11 mouse cellular contexts compared by ENCODE assay signal in the genomic region with DNA sequence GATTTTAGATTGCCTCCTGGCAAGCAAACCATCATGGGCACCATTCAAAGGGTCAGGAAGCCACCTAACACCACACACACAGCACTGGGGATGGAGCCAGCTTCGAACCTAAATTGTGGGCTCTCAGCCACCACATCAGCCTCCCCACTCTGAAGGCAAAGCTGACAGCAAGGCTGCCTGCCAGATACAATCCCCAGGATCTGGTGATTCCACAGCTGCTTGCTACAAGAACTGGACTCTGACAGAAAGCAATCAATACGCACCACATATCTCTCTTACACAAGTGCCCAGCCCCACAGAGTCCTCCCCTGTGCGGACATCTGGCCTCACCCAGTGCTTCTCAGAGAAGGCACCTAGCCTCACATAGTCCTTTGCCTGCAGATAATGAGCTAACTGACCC. TPM values are rescaled to one million over a fixed set of nuclear protein-coding genes. Genes with fewer than 3 reads are reported as not detected.
A peak's percentile ranks its signal among the peaks of the same experiment; 100 is the strongest.
DNase-seq lines count a peak whose midpoint lies in the region; ATAC-seq and TF ChIP-seq lines count a peak whose summit lies in the region.
"Had no signal": no experiment of that assay in that cellular context is flagged by ENCODE, and none has a peak within 500 bp of the region (broad histone marks: within the 10 kb centered on the region; RNA-seq: fewer than 3 reads in every experiment).

No protein-coding gene starts in this region.

- no peak for DNase-seq in heart, postnatal 14 days
- DNase-seq in stomach, postnatal 0 days (ENCODE audit: low spot score), result no peak
- no peak for DNase-seq in layer of hippocampus, adult 8-10 months (ENCODE audit: low spot score in 2 of 2)
- DNase-seq in cerebellum, adult 9-11 months, result no peak
- DNase-seq: kidney, postnatal 36 days; lung, postnatal 10 days had no signal

- peak overlapping the region; percentile 9; the same call in 1 of the 2 replicates for H3K9ac ChIP-seq in heart, embryonic 12.5 days
- H3K9ac ChIP-seq in stomach, embryonic 14.5 days (replicated peaks; ENCODE audit: low read depth, low read length), result no peak overlapping the region
- H3K9ac ChIP-seq in stomach, postnatal 0 days (ENCODE audit: low read length), result no peak overlapping the region
- peak overlapping the region; percentile 2; the same call in 1 of the 2 replicates for H3K9ac ChIP-seq in intestine, embryonic 16.5 days (ENCODE audit: low read depth, low read length)
- H3K9ac ChIP-seq: hindbrain, embryonic 15.5 days had no signal

- TF ChIP-seq EP300 in stomach, postnatal 0 days (optimal IDR thresholded peaks at IDR 0.05), result no peak

- intact Hi-C loops in heart, postnatal 14 days (cut with DNase I), result no loop called here

- H3K27ac ChIP-seq in heart, embryonic 12.5 days (ENCODE audit: poor library complexity, severe bottlenecking), result peak overlapping the region; percentile 88
- peak overlapping the region; percentile 22; the same call in 1 of the 2 replicates for H3K27ac ChIP-seq in stomach, embryonic 14.5 days (ENCODE audit: low read length)
- H3K27ac ChIP-seq in stomach, postnatal 0 days (replicated peaks), result no peak overlapping the region
- peak overlapping the region; percentile 11; the same call in 1 of the 2 replicates for H3K27ac ChIP-seq in intestine, embryonic 16.5 days (ENCODE audit: low read length)
- H3K27ac ChIP-seq: hindbrain, embryonic 15.5 days had no signal

- 8% methylated on average over 3 of the region's 3 CpGs for WGBS in heart, embryonic 12.5 days
- WGBS in stomach, embryonic 14.5 days, result 52% methylated on average over 3 of the region's 3 CpGs
- 36% methylated on average over 3 of the region's 3 CpGs for WGBS in stomach, postnatal 0 days
- 46% methylated on average over 3 of the region's 3 CpGs for WGBS in intestine, embryonic 16.5 days

- peaks cover 93% of the 10 kb centered on the region for H3K4me1 ChIP-seq in heart, embryonic 12.5 days (replicated peaks)
- H3K4me1 ChIP-seq in stomach, embryonic 14.5 days (ENCODE audit: control insufficient read depth, insufficient read depth, low read length), result peaks cover 16% of the 10 kb centered on the region
- no peaks in the 10 kb centered on the region for H3K4me1 ChIP-seq in stomach, postnatal 0 days (replicated peaks; ENCODE audit: control insufficient read depth, insufficient read depth)
- H3K4me1 ChIP-seq in intestine, embryonic 16.5 days (ENCODE audit: control insufficient read depth, insufficient read depth, low read length), result peaks cover 32% of the 10 kb centered on the region
- H3K4me1 ChIP-seq: hindbrain, embryonic 15.5 days had no signal

- H3K4me2 ChIP-seq in heart, embryonic 12.5 days, result peak overlapping the region; percentile 55
- H3K4me2 ChIP-seq in stomach, embryonic 14.5 days (replicated peaks; ENCODE audit: low read depth, low read length), result no peak overlapping the region
- H3K4me2 ChIP-seq in stomach, postnatal 0 days (replicated peaks; ENCODE audit: low read depth), result no peak overlapping the region
- no peak overlapping the region for H3K4me2 ChIP-seq in intestine, embryonic 16.5 days (ENCODE audit: low read depth, low read length)
- H3K4me2 ChIP-seq in myocyte (ENCODE audit: low read depth), result peak overlapping the region; percentile 8
- H3K4me2 ChIP-seq: hindbrain, embryonic 15.5 days had no signal

- TF ChIP-seq POLR2A in myocyte (IDR thresholded peaks at IDR 0.05; ENCODE audit: insufficient read length, low read depth), result no peak

- H3K27me3 ChIP-seq in heart, embryonic 12.5 days (replicated peaks), result no peaks in the 10 kb centered on the region
- H3K27me3 ChIP-seq in stomach, embryonic 14.5 days (ENCODE audit: control insufficient read depth, insufficient read depth, low read length), result no peaks in the 10 kb centered on the region
- H3K27me3 ChIP-seq in stomach, postnatal 0 days (ENCODE audit: control insufficient read depth, insufficient read depth, low read length), result no peaks in the 10 kb centered on the region
- H3K27me3 ChIP-seq in intestine, embryonic 16.5 days (replicated peaks; ENCODE audit: control insufficient read depth, insufficient read depth, low read length), result no peaks in the 10 kb centered on the region
- no peaks in the 10 kb centered on the region for H3K27me3 ChIP-seq in myocyte (ENCODE audit: control insufficient read depth, insufficient read depth, insufficient read length)

- no peak overlapping the region for H3K4me3 ChIP-seq in heart, embryonic 12.5 days
- no peak overlapping the region for H3K4me3 ChIP-seq in stomach, embryonic 14.5 days (ENCODE audit: low read depth, low read length)
- H3K4me3 ChIP-seq in stomach, postnatal 0 days (ENCODE audit: low read depth, low read length), result no peak overlapping the region
- H3K4me3 ChIP-seq in intestine, embryonic 16.5 days (ENCODE audit: low read length), result no peak overlapping the region
- H3K4me3 ChIP-seq in myocyte, result no peak overlapping the region
- H3K4me3 ChIP-seq: hindbrain, embryonic 15.5 days had no signal

- no peaks in the 10 kb centered on the region for H3K9me3 ChIP-seq in heart, embryonic 12.5 days (replicated peaks)
- H3K9me3 ChIP-seq in stomach, embryonic 14.5 days (ENCODE audit: control insufficient read depth, low read depth, low read length), result no peaks in the 10 kb centered on the region
- no peaks in the 10 kb centered on the region for H3K9me3 ChIP-seq in stomach, postnatal 0 days (ENCODE audit: control insufficient read depth, low read length)
- H3K9me3 ChIP-seq in intestine, embryonic 16.5 days (ENCODE audit: control insufficient read depth, low read length), result no peaks in the 10 kb centered on the region
- H3K9me3 ChIP-seq: hindbrain, embryonic 15.5 days had no signal

- peak; percentile 65 for ATAC-seq in heart, embryonic 12.5 days (ENCODE audit: insufficient number of reproducible peaks, low FRiP score)
- ATAC-seq in stomach, embryonic 14.5 days (ENCODE audit: insufficient number of reproducible peaks, insufficient read depth, low FRiP score, low read depth), result peak; percentile 30; the same call in 1 of the 2 replicates
- ATAC-seq in stomach, postnatal 0 days (ENCODE audit: low FRiP score, low TSS enrichment), result no peak
- peak; percentile 64 for ATAC-seq in intestine, embryonic 16.5 days

- H3K79me2 ChIP-seq in myocyte (ENCODE audit: control insufficient read depth, insufficient read depth), result peaks cover 99% of the 10 kb centered on the region

- H3ac ChIP-seq in myocyte (ENCODE audit: control insufficient read depth, insufficient read length), result no peak overlapping the region

- 0 out of 2 replicates have a peak, but pooled peaks cover 3% of the 10 kb centered on the region for H3K36me3 ChIP-seq in heart, embryonic 12.5 days
- no peaks in the 10 kb centered on the region for H3K36me3 ChIP-seq in stomach, embryonic 14.5 days (ENCODE audit: control insufficient read depth, insufficient read depth, low read length)
- no peaks in the 10 kb centered on the region for H3K36me3 ChIP-seq in stomach, postnatal 0 days (ENCODE audit: control insufficient read depth, insufficient read depth, low read length)
- no peaks in the 10 kb centered on the region for H3K36me3 ChIP-seq in intestine, embryonic 16.5 days (ENCODE audit: control insufficient read depth, insufficient read depth, low read length)
- peaks cover 20% of the 10 kb centered on the region for H3K36me3 ChIP-seq in myocyte (ENCODE audit: control insufficient read depth, insufficient read depth)
- H3K36me3 ChIP-seq: hindbrain, embryonic 15.5 days had no signal

- no peak for TF ChIP-seq CTCF in stomach, postnatal 0 days (IDR thresholded peaks at IDR 0.05; ENCODE audit: low read depth)

TF ChIP-seq in myocyte, 11 proteins besides CTCF, POLR2A, EP300 and RAD21:
- TF ChIP-seq REST (IDR thresholded peaks at IDR 0.05; ENCODE audit: insufficient read depth, insufficient read length) (no peak), USF1 (IDR thresholded peaks at IDR 0.05; ENCODE audit: low read depth) (no peak), TCF12 (IDR thresholded peaks at IDR 0.05; ENCODE audit: insufficient read depth, poor library complexity, severe bottlenecking) (no peak), TCF3 (IDR thresholded peaks at IDR 0.05; ENCODE audit: insufficient read length, low read depth) (no peak), MYOD1 (IDR thresholded peaks at IDR 0.05; ENCODE audit: control insufficient read depth in 1 of 3, insufficient read length in 2 of 3, low read depth in 2 of 3) (no peak), POLR2AphosphoS2 (IDR thresholded peaks at IDR 0.05; ENCODE audit: insufficient read length, low read depth) (no peak), E2F4 (IDR thresholded peaks at IDR 0.05; ENCODE audit: insufficient read depth) (no peak), CEBPB (IDR thresholded peaks at IDR 0.05; ENCODE audit: insufficient read depth, poor library complexity, severe bottlenecking) (no peak), MYOG (IDR thresholded peaks at IDR 0.05; ENCODE audit: control insufficient read depth in 1 of 3, insufficient read depth in 1 of 3, insufficient read length in 2 of 3, low read depth in 2 of 3) (no peak)

RNA-seq across cellular contexts. Expression of a gene that starts 7.4 kb away (rescaled TPM):
- 271 and 284 TPM in 2 replicates for polyA plus RNA-seq in heart, embryonic 12.5 days (2016; fragmentation: Nextera tagmentation; extraction: Ambion mirVana)
- 10 to 100 TPM; 30.0 to 31.8 TPM for total RNA-seq in heart, postnatal 14 days (2021)
- polyA plus RNA-seq in stomach, embryonic 14.5 days (2014; fragmentation: Nextera tagmentation; extraction: Ambion mirVana), result 49.8 and 56.3 TPM in 2 replicates
- 26.3 and 26.6 TPM in 2 replicates for polyA plus RNA-seq in stomach, postnatal 0 days (2015; fragmentation: Nextera tagmentation; extraction: Ambion mirVana)
- polyA plus RNA-seq in intestine, embryonic 16.5 days (2015; fragmentation: Nextera tagmentation; extraction: Ambion mirVana), result 48.6 and 54.3 TPM in 2 replicates
- 402 TPM for polyA plus RNA-seq in myocyte (2012; fragmentation: generic; extraction: Trizol)
- total RNA-seq in layer of hippocampus, adult 8-10 months (2022), result 1 to 10 TPM; 3.9 to 4.5 (median 4.3) TPM

Comparison
In these comparisons a context has a peak if more than half of its experiments do, and no peak if none do; other contexts are left out.
1. H3K4me2 ChIP-seq: peak in heart, embryonic 12.5 days (single experiment) and myocyte (single experiment); none in stomach, embryonic 14.5 days (single experiment), stomach, postnatal 0 days (single experiment) and intestine, embryonic 16.5 days (single experiment).
2. H3K9ac ChIP-seq: peak in heart, embryonic 12.5 days (single experiment) and intestine, embryonic 16.5 days (single experiment); none in stomach, embryonic 14.5 days (single experiment) and stomach, postnatal 0 days (single experiment).